Mouse (Mus musculus) fat pad, adult 2 months (tissue): ENCODE results near the gene Pam16.

ENCODE experiments used
- DNase-seq: peaks from one replicate; pipeline ENCODE4 v3.0.0-alpha.2; 2011; ENCODE audit warnings: low read depth, low spot score; ENCODE audit errors: extremely low read depth

Pam16 gene

DNA sequence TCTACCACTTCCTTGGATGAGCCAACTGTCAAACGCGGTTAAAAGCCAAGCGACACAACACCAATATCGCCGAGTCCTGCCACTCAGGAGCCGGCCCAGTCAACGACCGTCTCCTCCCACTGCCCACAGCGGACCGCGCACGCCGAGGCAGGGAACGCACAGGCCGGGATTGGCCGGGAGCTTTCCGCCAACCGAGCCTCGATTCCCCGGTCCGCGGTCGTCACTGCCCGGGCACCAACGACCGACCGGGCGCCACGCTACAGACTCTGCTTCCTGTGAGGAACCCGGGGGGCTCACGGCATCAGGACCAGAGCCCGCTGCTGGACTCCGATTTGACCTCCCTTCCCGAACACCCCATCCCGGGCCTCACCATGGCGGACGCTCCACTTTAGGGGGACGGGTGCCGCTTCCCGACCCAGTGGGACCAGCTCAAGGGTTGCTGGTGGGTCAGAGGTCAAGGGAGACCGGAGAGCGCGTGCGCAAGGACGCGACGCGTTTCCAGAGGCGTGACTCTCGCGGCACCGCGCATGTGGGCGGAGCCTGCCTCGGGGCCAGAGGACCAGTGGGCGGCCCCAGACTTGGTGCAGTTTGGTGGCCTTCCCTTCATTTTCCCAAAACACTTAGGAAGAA lies at the start of gene Pam16:
Gene Pam16 (minus strand): TSS at position 508 of the 630 bp plus-strand sequence.
- no peak for DNase-seq

DNA sequence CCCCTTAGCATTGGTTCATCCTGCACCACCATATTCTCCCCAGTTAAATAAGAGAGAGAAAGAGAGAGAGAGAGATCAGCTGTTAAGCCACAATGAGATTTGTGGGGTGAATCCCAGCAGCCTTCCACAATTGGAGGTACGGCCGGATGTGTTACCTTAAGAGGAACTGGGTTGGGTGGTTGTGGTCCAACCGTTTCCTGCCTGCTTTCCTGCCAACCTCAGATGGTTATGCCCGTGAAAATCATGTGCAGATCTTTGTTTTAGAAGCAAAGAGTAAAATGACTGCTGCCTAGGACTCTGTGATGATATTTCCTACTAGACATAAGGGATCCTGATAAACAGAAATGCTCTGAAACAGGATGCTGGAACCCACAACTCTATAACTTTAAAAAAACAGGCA lies 49.3 kb upstream of the Pam16 start:
- DNase-seq: no peak

DNA sequence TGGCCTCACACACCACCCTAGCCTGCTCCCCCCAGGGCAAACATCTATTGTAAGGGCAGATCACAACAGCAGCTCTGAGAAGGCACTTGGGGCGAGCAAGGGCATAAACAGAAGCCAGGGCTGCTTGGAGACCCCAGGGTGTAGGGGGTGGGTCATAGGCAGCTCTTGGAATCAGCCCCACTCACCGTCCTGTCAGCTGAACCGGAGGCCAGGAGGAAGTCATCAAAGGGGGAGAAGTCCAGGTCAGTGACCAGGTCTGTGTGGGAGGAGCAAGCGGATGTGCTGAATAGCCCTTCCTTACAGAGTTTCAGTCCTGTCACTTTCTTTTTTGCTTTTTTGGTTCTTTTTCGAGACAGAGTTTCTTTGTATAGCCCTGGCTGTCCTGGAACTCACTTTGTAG lies 45.5 kb upstream of the Pam16 start:
- no peak for DNase-seq

DNA sequence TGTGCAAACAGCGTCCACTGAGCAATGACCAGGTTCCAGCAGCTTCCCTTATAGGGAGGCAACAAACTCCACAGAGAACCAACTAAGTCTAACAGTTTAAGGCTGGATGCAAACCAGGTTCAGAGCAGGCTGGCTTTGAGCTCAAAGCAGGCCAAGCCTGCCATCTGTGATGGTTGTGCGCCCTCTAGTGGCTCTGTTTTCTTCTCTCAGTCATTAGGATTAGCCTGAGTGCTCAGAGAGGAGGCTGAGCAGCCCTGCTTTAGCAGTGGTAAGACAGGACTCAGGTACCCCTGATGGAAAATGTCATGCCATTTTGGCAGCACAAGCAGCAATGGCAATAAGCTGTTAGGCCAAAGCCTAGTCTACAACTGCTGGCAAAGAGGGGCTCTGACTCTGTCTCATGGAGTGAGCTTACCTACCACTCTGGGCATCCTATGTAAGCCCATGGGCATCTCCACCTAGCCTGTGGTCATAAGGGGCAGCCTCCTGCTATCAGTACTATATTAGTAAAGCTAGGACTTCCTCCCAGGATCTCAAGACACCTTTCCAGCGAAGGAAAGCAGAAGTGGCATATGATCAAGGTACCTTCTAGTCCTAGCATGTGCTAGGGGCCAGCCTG lies 42.5 kb upstream of the Pam16 start:
- DNase-seq: no peak

DNA sequence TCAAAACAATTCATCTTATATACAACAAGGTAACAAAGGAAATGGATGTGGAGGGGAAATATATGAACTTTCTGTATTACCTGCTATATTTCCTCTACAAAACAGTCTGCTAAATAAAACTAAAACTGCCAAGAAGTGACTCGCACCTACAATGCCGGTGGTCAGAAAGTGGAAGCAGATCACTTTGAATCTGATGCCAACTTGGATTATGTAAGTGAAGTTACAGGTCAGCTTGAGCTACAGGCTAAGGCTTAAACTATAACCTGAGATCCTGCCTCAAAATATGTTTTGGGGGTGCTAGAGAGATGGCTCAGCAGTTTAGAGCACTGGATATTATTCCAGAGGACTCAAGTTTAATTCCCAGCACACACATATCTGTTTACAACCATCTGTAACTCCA lies 40.9 kb upstream of the Pam16 start:
- DNase-seq: no peak

DNA sequence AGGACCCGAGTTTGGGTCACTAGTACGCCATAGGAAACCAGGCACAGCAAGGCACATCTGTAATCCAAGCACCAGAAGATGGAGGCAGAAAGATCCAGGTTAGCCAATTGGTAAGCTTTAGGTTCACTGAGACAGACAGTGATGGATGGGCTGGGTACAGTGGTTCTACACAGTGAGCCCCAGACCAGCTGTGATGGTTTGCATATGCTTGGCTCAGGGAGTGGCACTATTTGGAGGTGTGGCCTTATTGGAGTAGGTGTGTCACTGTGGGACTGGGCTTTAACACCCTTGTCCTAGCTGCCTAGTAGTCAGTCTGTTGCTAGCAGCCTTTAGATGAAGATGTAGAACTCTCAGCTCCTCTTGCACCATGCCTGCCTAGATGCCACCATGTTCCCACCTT lies 39.0 kb upstream of the Pam16 start:
- no peak for DNase-seq

DNA sequence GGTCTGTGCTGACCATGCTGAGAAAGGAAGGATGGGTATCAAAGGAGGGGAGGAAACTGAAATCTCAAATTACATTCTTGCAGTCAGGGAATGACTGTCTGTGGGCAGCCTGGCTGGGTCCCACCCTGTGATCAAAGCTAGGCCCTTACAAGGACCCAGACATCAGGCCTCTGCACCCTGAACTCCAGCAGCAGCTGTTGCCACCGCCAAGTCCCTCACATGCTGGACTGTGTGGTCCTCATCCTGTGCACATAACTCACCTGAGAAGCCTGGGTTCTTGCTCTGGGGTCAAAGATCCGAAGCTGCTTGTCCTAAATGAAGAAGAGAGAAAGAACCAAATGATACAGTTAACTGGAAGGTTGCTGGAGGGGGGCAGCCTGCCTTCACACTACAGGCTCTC lies 36.8 kb upstream of the Pam16 start:
- no peak for DNase-seq

DNA sequence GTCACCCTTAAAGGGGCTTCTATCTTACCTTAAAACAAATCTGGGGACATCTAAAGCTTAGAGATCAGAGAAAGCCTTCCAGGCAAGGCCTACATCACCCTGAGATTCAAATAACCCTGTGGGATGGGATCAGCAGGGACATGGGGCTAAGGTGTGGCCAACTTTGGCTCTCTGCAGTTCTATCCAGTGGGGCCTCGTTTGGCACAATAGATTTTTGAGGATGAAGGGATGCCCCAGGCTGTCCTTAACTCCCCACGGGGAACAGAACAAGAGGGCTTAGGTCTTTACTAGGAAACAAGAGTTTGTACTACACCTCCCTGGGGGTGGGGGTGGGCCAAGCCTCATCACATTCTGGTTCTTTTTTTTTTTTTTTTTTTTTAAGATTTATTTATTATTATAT lies 34.5 kb upstream of the Pam16 start:
- no peak for DNase-seq

DNA sequence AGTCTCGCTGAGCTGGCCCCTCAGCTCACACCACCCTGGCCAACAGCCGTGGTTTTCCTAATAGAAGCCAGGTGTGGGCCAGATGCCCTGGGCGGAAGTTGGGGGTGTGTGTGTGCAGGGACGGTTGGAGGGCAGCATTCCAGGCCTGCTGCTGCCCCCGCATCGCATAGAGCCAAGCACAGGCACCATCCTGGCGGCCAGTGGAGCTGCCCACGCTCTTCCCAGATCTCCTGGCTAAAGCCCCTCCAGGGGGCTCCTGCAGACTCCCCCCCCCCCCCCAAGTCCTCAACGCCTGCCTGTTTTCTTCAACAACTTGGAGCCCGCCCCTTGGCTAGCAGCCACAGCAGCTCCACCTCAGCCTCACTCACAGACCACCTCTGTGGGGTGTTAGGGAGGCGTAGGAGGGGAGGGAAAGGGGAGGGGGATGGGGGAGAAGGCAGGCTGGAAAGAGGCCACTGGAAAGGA lies 34.0 kb upstream of the Pam16 start:
- no peak for DNase-seq

DNA sequence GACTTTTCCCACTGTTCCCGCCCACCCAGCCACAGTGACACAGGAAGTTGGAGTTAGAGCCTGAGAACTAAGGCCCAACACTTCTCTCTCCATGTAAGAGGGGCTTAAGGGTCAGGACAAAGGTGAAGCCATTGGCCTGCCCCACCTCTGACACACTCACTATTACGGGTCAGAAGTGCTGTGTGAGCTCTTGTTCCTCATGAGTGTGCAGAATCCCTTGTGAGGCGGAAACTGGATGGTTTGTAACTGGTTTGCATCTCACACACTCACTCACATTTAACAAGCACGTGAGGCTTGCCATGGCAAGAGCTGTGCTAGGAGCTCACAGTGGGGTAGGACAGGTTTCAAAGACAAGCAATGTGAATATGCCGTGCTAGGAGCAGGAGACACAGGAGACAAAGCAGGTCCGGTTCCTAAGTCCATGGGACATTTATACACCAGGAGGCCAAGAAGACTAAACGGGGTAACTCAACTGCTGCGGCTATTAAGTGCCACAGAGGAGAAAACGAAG lies 31.8 kb upstream of the Pam16 start:
- no peak for DNase-seq

DNA sequence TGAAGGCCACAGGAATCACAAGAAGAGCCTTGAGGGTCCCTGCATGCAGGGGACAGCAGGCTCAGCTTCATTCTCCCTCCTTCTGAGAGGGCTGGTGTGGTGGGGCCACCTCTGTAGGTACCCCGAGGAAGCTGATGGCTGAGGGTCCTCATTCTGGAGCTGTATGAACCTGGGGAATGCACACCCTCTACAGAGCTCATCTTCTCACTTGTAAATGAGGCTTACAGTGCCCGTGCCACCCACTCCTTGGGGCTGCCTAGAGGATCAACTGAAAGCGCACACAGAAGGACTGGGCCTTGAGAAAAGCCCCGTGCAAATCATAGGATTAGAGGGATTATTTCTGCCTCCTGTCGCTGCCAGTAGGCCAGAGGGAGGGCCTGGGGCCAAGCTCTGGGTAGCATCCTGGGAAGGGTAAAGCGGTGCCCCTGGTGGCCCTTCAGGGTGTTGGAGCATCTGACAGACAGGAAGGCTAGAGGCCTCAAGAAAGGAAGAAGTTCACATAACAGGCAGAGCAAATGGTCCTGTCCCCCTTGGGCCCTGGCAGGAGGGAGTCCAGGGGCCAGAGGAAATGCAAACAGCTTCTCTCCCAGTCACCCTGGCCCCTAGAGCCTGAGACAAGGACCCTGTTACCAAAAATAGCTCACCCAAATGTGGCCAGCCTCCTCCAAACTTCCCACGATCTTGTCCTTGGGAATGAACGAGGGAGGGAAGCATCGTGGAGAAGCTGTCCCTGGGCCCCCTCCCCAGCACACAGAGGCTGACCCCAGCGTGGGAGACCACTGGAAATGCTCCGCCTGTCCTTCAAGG lies 31.2 kb upstream of the Pam16 start:
- DNase-seq: no peak

DNA sequence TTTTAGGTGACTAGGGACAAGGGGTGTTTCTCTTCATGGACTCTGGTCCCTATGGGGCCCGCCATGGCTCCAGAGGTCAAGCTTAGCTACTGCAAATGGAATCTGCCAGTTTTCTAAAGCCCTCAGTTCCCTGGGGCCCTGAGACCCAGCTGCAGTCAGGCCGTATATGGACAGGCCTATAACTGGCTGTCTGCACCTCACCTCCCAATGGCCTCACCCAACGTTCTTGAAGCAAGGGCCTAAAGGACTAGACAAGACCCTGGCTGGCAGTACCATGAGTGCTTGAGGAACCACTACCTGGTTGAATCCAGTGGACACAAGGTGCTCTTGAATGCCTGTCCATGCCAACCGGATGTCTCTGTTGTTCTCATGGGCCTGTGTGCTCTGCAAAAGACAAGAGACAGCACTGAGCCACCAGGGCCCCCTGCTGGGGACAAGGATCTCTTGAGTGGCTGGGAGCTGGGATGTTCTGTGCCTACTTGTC lies 30.5 kb upstream of the Pam16 start:
- no peak for DNase-seq

DNA sequence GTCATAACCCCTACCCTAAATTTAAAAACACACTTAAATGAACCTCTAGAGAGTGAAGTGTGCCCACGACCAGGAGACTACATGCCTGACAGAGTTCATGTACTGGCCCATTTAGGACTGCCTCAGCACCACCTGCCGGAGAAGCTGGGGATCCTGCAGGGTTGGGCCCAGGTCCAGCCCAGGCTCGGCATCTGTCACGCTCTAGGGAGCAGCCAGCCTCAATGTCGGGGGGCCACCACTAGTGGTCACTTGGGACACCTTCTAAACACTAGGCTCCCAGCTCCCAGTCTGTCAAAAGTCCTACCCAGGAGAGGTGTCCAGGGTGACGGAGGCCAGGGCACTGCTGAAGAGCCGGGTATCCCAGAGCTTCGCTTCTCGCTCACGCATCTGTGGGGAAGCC lies 29.9 kb upstream of the Pam16 start:
- no peak for DNase-seq

DNA sequence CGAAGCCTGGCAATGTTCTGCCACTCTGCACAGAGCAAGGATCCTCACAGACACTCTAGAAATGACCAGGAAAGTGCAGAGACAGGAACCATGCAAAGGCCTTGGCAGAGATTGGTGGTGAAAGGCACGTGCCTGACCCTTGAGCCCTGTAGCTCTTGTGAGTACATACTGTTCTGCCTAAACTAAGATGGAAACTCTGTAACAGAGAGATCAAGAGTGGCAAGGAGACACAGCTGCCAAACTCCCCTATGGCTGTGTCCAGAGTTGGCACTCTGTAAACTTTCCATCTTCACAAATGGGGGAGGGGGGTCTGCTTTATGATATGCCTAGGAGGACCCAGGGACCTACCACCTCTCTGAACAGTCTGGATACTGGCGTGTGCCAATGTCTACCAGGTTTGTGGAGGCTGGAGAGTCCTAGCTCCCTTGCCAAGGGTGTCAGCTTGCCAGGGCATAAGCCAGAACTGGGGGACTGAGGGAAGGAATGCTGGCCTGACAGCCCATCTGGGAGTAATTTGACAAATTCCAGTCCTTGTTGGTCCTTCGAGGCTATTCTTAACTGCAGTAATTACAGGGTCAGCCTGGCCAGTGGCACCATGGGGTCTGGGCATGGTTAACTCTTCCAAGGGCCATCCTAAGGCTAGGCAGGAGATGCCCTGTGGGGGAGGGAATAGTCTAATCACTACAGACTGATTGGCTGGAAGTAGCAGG lies 28.1 kb upstream of the Pam16 start:
- no peak for DNase-seq

DNA sequence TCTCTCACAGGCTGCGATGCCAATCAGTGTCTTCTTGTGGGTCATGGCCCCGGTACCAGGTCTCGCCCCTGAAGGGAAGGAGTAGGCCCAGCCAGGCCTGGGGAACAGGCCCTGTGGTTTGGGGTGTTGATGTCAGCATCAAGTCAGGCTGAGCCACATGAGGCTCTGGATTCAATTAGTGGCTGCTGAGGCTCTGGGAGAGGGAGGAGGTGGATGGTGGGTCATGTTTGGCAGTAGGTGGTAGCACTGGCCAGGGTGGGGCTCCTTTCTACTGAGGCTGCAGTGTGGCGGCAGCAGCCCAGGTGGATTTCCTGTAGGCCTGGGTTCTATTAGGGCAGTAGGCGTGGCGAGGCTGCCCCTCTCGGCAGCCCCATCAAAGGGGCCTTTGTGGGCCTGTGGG lies 26.8 kb upstream of the Pam16 start:
- no peak for DNase-seq

DNA sequence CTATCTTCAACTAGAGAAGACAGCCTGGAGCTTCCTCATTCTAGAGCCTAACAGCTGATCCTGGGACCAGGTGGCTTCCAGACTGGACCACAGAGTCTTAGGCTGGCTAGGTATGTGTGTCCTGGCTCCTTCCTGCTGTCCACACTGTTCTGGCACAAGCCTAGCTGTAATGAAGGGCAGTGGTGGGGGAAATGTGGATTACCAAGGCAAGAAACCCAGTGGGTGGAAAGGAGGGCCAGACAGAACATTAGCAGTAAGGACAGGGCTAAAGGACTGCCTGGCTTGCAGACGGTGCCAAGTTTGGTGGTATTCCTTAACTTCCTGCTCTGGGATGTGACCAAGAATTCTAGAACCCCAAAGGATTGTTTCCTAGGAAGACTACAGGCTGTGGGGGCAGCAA lies 26.3 kb upstream of the Pam16 start:
- no peak for DNase-seq

DNA sequence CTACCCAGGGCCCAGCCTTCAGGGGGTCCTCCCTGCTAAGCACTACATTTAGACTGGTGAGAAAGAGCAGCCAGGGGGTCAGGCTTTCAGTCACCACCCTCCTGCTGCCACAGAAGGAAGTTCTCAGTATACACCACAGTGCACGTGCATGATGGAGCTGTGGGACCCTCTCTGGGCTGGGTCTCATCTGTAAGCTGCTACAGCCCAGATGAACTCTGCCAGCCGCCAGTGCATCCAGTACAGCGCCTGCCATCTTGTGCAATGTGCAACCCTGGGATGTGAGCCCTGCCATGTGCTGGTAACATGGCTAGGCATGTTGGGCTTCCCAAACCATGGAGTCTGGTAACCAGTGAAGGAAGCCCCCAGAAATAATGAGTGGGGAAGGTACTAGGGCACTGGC lies 25.4 kb upstream of the Pam16 start:
- DNase-seq: no peak

DNA sequence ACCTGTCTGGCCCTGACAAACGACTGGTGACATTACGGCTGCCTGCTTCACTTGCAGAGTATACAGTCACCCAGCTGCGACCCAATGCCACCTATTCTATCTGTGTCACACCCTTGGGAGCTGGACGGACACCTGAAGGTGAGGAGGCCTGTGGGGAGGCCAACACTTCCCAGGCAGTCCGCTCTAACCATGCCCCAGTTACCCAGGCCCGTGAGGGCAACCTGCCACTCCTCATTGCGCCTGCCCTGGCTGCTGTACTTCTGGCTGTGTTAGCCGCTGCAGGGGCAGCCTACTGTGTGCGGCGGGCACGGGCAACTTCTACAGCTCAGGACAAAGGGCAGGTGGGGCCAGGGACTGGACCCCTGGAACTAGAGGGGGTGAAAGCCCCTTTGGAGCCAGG lies 24.9 kb upstream of the Pam16 start:
- DNase-seq: no peak

DNA sequence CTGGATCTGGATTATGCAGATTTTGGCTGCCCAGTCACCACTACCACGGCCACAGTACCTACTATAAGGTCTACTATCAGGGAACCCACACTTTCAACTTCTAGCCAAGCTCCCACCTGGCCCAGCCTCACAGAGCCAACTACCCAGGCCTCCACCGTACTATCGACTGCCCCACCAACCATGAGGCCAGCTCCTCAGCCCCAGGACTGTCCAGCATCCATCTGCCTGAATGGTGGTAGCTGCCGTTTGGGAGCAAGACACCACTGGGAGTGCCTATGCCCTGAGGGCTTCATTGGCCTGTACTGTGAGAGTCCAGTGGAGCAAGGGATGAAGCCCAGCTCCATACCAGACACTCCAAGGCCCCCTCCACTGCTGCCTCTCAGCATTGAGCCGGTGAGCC lies 24.4 kb upstream of the Pam16 start:
- no peak for DNase-seq

DNA sequence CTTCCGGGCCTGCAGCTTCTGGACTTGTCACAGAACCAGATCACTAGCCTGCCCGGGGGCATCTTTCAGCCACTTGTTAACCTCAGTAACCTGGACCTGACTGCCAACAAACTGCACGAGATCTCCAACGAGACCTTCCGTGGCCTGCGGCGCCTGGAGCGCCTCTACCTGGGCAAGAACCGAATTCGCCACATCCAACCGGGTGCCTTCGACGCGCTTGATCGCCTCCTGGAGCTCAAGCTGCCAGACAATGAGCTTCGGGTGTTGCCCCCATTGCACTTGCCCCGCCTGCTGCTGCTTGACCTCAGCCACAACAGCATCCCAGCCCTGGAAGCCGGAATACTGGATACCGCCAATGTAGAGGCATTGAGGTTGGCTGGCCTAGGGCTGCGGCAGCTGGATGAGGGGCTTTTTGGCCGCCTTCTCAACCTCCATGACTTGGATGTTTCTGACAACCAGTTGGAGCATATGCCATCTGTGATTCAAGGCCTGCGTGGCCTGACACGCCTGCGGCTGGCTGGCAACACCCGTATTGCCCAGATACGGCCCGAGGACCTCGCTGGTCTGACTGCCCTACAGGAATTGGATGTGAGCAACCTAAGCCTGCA lies 23.7 kb upstream of the Pam16 start:
- no peak for DNase-seq

DNA sequence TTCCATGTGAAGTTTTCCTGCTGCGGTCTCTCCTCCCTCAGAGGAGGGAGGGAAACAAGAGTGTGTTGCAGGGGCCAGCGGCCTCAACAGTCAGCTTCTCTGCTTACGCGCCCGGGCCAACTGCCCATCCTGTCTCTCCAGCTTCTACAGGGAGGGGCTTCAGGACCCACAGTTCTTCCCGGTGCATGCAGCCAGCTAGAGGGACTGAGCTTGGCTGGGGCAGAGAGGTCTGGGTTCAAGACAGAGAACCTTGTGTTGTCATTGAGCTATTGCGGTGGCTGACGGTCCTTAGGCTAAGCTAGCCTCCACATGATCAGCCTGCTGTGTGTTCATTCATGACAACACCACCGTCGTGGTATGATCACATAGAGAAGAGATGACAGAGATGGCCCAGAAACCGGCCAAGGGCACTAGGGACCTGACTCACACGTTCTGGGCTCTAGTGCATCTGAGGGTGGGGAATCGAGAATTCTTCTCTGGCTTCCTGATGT lies 22.9 kb upstream of the Pam16 start:
- DNase-seq: no peak
